Mouse (Mus musculus) stomach, postnatal 0 days (tissue): ENCODE data around the gene Usp2. TPM values are rescaled to one million over a fixed set of nuclear protein-coding genes. Genes with fewer than 3 reads are reported as not detected.

ENCODE experiments used
- ATAC-seq: fragments of 200-750 bp; cut with Nextera tagmentation; 2 replicates; pipeline ENCODE4 v1.8.0; 2017; ENCODE audit not compliant: low FRiP score, low TSS enrichment
- DNase-seq: peaks from one replicate; pipeline ENCODE4 v3.0.0-alpha.2; 2016; ENCODE audit warnings: low spot score
- H3K27ac ChIP-seq: fragments of 300-500 bp; sonication (generic); replicated peaks from 2 replicates; pipeline ENCODE4 v1.5.1; 2014; ENCODE audit warnings: mild to moderate bottlenecking, control low read depth
- H3K27me3 ChIP-seq: fragments of 300-500 bp; sonication (generic); 2 replicates; pipeline ENCODE4 v1.6.1; 2014; ENCODE audit warnings: low read length; ENCODE audit not compliant: control insufficient read depth, insufficient read depth
- H3K36me3 ChIP-seq: fragments of 300-500 bp; sonication (generic); 2 replicates; pipeline ENCODE4 v1.6.1; 2014; ENCODE audit warnings: low read length, mixed read lengths; ENCODE audit not compliant: control insufficient read depth, insufficient read depth
- H3K4me1 ChIP-seq: fragments of 300-500 bp; sonication (generic); replicated peaks from 2 replicates; pipeline ENCODE4 v1.6.1; 2014; ENCODE audit warnings: antibody characterized with exemption; ENCODE audit not compliant: control insufficient read depth, insufficient read depth
- H3K4me2 ChIP-seq: fragments of 300-500 bp; sonication (generic); replicated peaks from 2 replicates; pipeline ENCODE4 v1.6.1; 2014; ENCODE audit warnings: low read depth, mild to moderate bottlenecking, control low read depth, moderate library complexity
- H3K4me3 ChIP-seq: fragments of 300-500 bp; sonication (generic); 2 replicates; pipeline ENCODE4 v1.5.1; 2014; ENCODE audit warnings: low read depth, low read length, control low read depth
- H3K9ac ChIP-seq: fragments of 300-500 bp; sonication (generic); 2 replicates; pipeline ENCODE4 v1.6.1; 2014; ENCODE audit warnings: mild to moderate bottlenecking, low read length, control low read depth, mixed read lengths
- H3K9me3 ChIP-seq: fragments of 300-500 bp; sonication (generic); 2 replicates; pipeline ENCODE4 v1.6.1; 2016; ENCODE audit warnings: low read length; ENCODE audit not compliant: control insufficient read depth
- CTCF ChIP-seq: IDR thresholded peaks from 2 replicates; pipeline ENCODE4 v1.5.1; 2016; ENCODE audit warnings: antibody characterized with exemption, low read depth, mild to moderate bottlenecking, moderate library complexity
- EP300 ChIP-seq: optimal IDR thresholded peaks from 2 replicates; pipeline ENCODE3; 2016; ENCODE audit warnings: antibody characterized with exemption
- WGBS: fragments of 180-500 bp; shearing (Covaris S2); extraction: QIAGEN DNeasy Blood & Tissue Kit; methylation state at CpG from one replicate; pipeline ENCODE4 v1.1.7; 2014; 5-methylcytosine and 5-hydroxymethylcytosine counted together
- polyA plus RNA-seq: library from polyadenylated mRNA; unstranded; fragments of >200 nt; fragmentation: Nextera tagmentation; extraction: Ambion mirVana; gene quantifications from 2 replicates; pipeline ENCODE4 v1.2.1, GENCODE M21; 2015

Usp2 gene
- polyA plus RNA-seq, 1 experiment from 2014 or later, result 11.6 TPM

- Histone ChIP-seq H3K9ac (peak overlapping the region; percentile 64), H3K4me1 (peaks cover 8% of the 10 kb centered on the region; the same call in 1 of the 2 replicates), H3K4me3 (peak overlapping the region; percentile 49), H3K9me3 (no peaks in the 10 kb centered on the region), H3K4me2 (peak overlapping the region; percentile 78), H3K36me3 (no peaks in the 10 kb centered on the region), H3K27ac (peak overlapping the region; percentile 53), H3K27me3 (no peaks in the 10 kb centered on the region)
- 6% methylated on average over 15 of the region's 15 CpGs for WGBS
- peak; percentile 34 for ATAC-seq
- TF ChIP-seq CTCF (no peak), EP300 (no peak)
- DNase-seq, result no peak
Observed at GRCm38 (mm10) chr9:44067241-44067959, 579 bp downstream of the Usp2 start.

- Histone ChIP-seq H3K27me3 (no peaks in the 10 kb centered on the region), H3K27ac (no peak overlapping the region), H3K9ac (no peak overlapping the region), H3K9me3 (no peaks in the 10 kb centered on the region), H3K4me2 (peak overlapping the region; percentile 78; the same call in 1 of the 2 replicates), H3K4me3 (no peak overlapping the region), H3K4me1 (peaks cover 8% of the 10 kb centered on the region; the same call in 1 of the 2 replicates), H3K36me3 (no peaks in the 10 kb centered on the region)
- no peak for TF ChIP-seq EP300
- no peak for TF ChIP-seq CTCF
- ATAC-seq, result no peak
- DNase-seq, result no peak
- WGBS, result 71% methylated on average over 6 of the region's 6 CpGs
Observed at GRCm38 (mm10) chr9:44067960-44068330, 1.1 kb downstream of the Usp2 start.

GRCm38 (mm10) chr9:44069252-44069651 is 2.4 kb downstream of the Usp2 start:
- no peak overlapping the region for H3K9ac ChIP-seq
- H3K9me3 ChIP-seq, result no peaks in the 10 kb centered on the region
- no peaks in the 10 kb centered on the region for H3K36me3 ChIP-seq
- H3K4me2 ChIP-seq, result no peak overlapping the region
- no peak for DNase-seq
- no peak for ATAC-seq
- no peak overlapping the region for H3K27ac ChIP-seq
- H3K4me1 ChIP-seq, result peaks cover 8% of the 10 kb centered on the region; the same call in 1 of the 2 replicates
- TF ChIP-seq EP300 (no peak), CTCF (no peak)
- H3K4me3 ChIP-seq, result no peak overlapping the region
- no peaks in the 10 kb centered on the region for H3K27me3 ChIP-seq
- WGBS, result 34% methylated on average over 7 of the region's 7 CpGs

- WGBS, result 67% methylated on average over 14 of the region's 14 CpGs
- DNase-seq (no peak), ATAC-seq (no peak)
- Histone ChIP-seq H3K9me3 (no peaks in the 10 kb centered on the region), H3K9ac (peak overlapping the region; percentile 18; the same call in 1 of the 2 replicates), H3K27me3 (no peaks in the 10 kb centered on the region), H3K27ac (no peak overlapping the region), H3K36me3 (no peaks in the 10 kb centered on the region), H3K4me2 (no peak overlapping the region), H3K4me3 (no peak overlapping the region), H3K4me1 (peaks cover 8% of the 10 kb centered on the region; the same call in 1 of the 2 replicates)
- TF ChIP-seq CTCF (no peak), EP300 (no peak)
Observed at GRCm38 (mm10) chr9:44070113-44070843, 3.5 kb downstream of the Usp2 start.

GRCm38 (mm10) chr9:44070844-44071231 is 4.0 kb downstream of the Usp2 start:
- no peak for TF ChIP-seq EP300
- TF ChIP-seq CTCF, result no peak
- no peak for DNase-seq
- H3K4me3 ChIP-seq, result no peak overlapping the region

More at GRCm38 (mm10) chr9:44070844-44071231, 4.0 kb downstream of the Usp2 start:
- Histone ChIP-seq H3K27me3 (no peaks in the 10 kb centered on the region), H3K27ac (no peak overlapping the region), H3K4me2 (no peak overlapping the region; the same call in 1 of the 2 replicates), H3K4me1 (peaks cover 8% of the 10 kb centered on the region; the same call in 1 of the 2 replicates), H3K9me3 (no peaks in the 10 kb centered on the region), H3K9ac (peak overlapping the region; percentile 18; the same call in 1 of the 2 replicates), H3K36me3 (no peaks in the 10 kb centered on the region)
- 36% methylated on average over 8 of the region's 8 CpGs for WGBS
- no peak for ATAC-seq
